Mouse (Mus musculus) CH12F3 (cell line): Measurements from ENCODE around the gene Ptgfrn.

Experiments
- in situ Hi-C: fragments of 300-500 bp; cut with MboI; formaldehyde crosslinking; loops from 2 replicates; pipeline ENCODE4 v1.14.3; 2020; ENCODE audit warnings: low sequenced_read_pairs

Gene Ptgfrn

GRCm38 (mm10) chr3:101044686-101045085, 65.4 kb downstream of the Ptgfrn start:
- in situ Hi-C loops = no loop called here

- in situ Hi-C loops = no loop called here
These were observed 68.1 kb downstream of the Ptgfrn start for GRCm38 (mm10) chr3:101041997-101042396.

- in situ Hi-C loops = no loop called here
These were observed 72.0 kb downstream of the Ptgfrn start for GRCm38 (mm10) chr3:101037984-101038545.

GRCm38 (mm10) chr3:101036001-101036400, 74.1 kb downstream of the Ptgfrn start:
- in situ Hi-C loops = no loop called here

GRCm38 (mm10) chr3:101034509-101034908, 75.6 kb downstream of the Ptgfrn start:
- in situ Hi-C loops = no loop called here

GRCm38 (mm10) chr3:101033644-101034043, 76.4 kb downstream of the Ptgfrn start:
- in situ Hi-C loops = no loop called here

- in situ Hi-C loops = no loop called here
These were observed 78.5 kb downstream of the Ptgfrn start for GRCm38 (mm10) chr3:101031456-101032142.

GRCm38 (mm10) chr3:101030630-101031029, 79.4 kb downstream of the Ptgfrn start:
- in situ Hi-C loops = no loop called here

GRCm38 (mm10) chr3:101029339-101029738, 80.7 kb downstream of the Ptgfrn start, which contains the start of gene Cd101:
Gene Cd101 (minus strand): TSS chr3:101029556.
- in situ Hi-C loops = no loop called here

GRCm38 (mm10) chr3:101026741-101027140, 83.3 kb downstream of the Ptgfrn start:
- in situ Hi-C loops = no loop called here

- in situ Hi-C loops = no loop called here
These were observed 87.1 kb downstream of the Ptgfrn start for GRCm38 (mm10) chr3:101022967-101023366.

- in situ Hi-C loops = no loop called here
These were observed 88.5 kb downstream of the Ptgfrn start for GRCm38 (mm10) chr3:101021481-101022051.

GRCm38 (mm10) chr3:101021073-101021472, 89.0 kb downstream of the Ptgfrn start:
- in situ Hi-C loops = no loop called here

GRCm38 (mm10) chr3:101018494-101018893, 91.6 kb downstream of the Ptgfrn start:
- in situ Hi-C loops = no loop called here

- in situ Hi-C loops = no loop called here
These were observed 94.0 kb downstream of the Ptgfrn start for GRCm38 (mm10) chr3:101016050-101016449.

- in situ Hi-C loops = no loop called here
These were observed 94.8 kb downstream of the Ptgfrn start for GRCm38 (mm10) chr3:101015254-101015653.

- in situ Hi-C loops = no loop called here
These were observed 96.5 kb downstream of the Ptgfrn start for GRCm38 (mm10) chr3:101013536-101013935.

- in situ Hi-C loops = no loop called here
These were observed 97.1 kb downstream of the Ptgfrn start for GRCm38 (mm10) chr3:101013005-101013404.

GRCm38 (mm10) chr3:101012597-101012996, 97.5 kb downstream of the Ptgfrn start:
- in situ Hi-C loops = no loop called here

- in situ Hi-C loops = no loop called here
These were observed 97.9 kb downstream of the Ptgfrn start for GRCm38 (mm10) chr3:101012131-101012571.

- in situ Hi-C loops = no loop called here
These were observed 98.9 kb downstream of the Ptgfrn start for GRCm38 (mm10) chr3:101011203-101011600.

GRCm38 (mm10) chr3:101010589-101011202, 99.4 kb downstream of the Ptgfrn start:
- in situ Hi-C loops = no loop called here
